Mouse (Mus musculus) small intestine, adult 2 months (tissue): ENCODE results near the gene Ccdc85b. TPM values are rescaled to one million over a fixed set of nuclear protein-coding genes. Genes with fewer than 3 reads are reported as not detected.
A peak's percentile ranks its signal among the peaks of the same experiment; 100 is the strongest.
"Not testable (repeated sequence)": the region's sequence is repeated elsewhere in the genome, so short reads cannot be mapped to it uniquely, and the experiment has no call there.

Experiments
- H3K27ac ChIP-seq: fragments of 200-500 bp; 2 replicates; pipeline ENCODE4 v1.5.1; 2012; ENCODE audit warnings: low read depth, low read length, control low read depth, inconsistent platforms; ENCODE audit not compliant: insufficient read depth
- H3K27me3 ChIP-seq: fragments of 200-500 bp; 2 replicates; pipeline ENCODE4 v1.6.1; 2012; ENCODE audit warnings: mild to moderate bottlenecking, moderate library complexity, low read length, inconsistent platforms; ENCODE audit not compliant: control insufficient read depth, insufficient read depth
- H3K36me3 ChIP-seq: fragments of 200-500 bp; 2 replicates; pipeline ENCODE4 v1.6.1; 2012; ENCODE audit warnings: mild to moderate bottlenecking, low read length, control low read depth, inconsistent platforms; ENCODE audit not compliant: control insufficient read depth, insufficient read depth
- H3K4me1 ChIP-seq: fragments of 200-500 bp; 2 replicates; pipeline ENCODE4 v1.6.1; 2012; ENCODE audit warnings: low read length, inconsistent platforms, mixed read lengths; ENCODE audit not compliant: control insufficient read depth, insufficient read depth, insufficient read length
- H3K4me3 ChIP-seq: fragments of 200-500 bp; 2 replicates; pipeline ENCODE4 v1.5.1; 2012; ENCODE audit warnings: low read depth, mild to moderate bottlenecking, control low read depth, inconsistent platforms, low read length, moderate library complexity
- CTCF ChIP-seq: fragments of 200-500 bp; IDR thresholded peaks from 2 replicates; pipeline ENCODE4 v1.5.1; 2012; ENCODE audit warnings: low read depth, mild to moderate bottlenecking, control low read depth, inconsistent platforms, low read length, moderate library complexity, mixed read lengths; ENCODE audit not compliant: insufficient replicate concordance, insufficient read length; ENCODE audit errors: extremely low read depth
- POLR2A ChIP-seq: fragments of 200-500 bp; IDR thresholded peaks from 2 replicates; pipeline ENCODE4 v1.6.1; 2012; ENCODE audit warnings: low read depth, mild to moderate bottlenecking, control low read depth, inconsistent platforms, low read length, moderate library complexity
- WGBS: fragments of 180-500 bp; shearing (Covaris S2); methylation state at CpG from one replicate; pipeline ENCODE4 v1.1.7; 2018; 5-methylcytosine and 5-hydroxymethylcytosine counted together
- polyA plus RNA-seq: library from polyadenylated mRNA; depleted of rRNA; stranded (reverse); fragments of >200 nt; gene quantifications from 2 replicates; pipeline ENCODE4 v1.2.3, GENCODE M21; 2012; rRNA removed

Gene Ccdc85b
- polyA plus RNA-seq, 1 experiment: 4.4 TPM

GRCm38 (mm10) chr19:5411961-5412360 is 45.7 kb downstream of the Ccdc85b start:
- H3K4me1 ChIP-seq: peaks cover 8% of the 10 kb centered on the region
- H3K27me3 ChIP-seq: no peaks in the 10 kb centered on the region
- H3K4me3 ChIP-seq: no peak overlapping the region
- TF ChIP-seq POLR2A: no peak
- TF ChIP-seq CTCF: no peak
- 66% methylated on average over 5 of the region's 5 CpGs for WGBS
- no peak overlapping the region for H3K27ac ChIP-seq
- peaks cover 3% of the 10 kb centered on the region; the same call in 1 of the 2 replicates for H3K36me3 ChIP-seq

GRCm38 (mm10) chr19:5410641-5411040 is 47.1 kb downstream of the Ccdc85b start:
- TF ChIP-seq CTCF (no peak), POLR2A (no peak)
- peaks cover under 1% of the 10 kb centered on the region; the same call in 1 of the 2 replicates for H3K36me3 ChIP-seq
- no peaks in the 10 kb centered on the region for H3K27me3 ChIP-seq
- WGBS: 95% methylated on average over 5 of the region's 5 CpGs
- peaks cover 8% of the 10 kb centered on the region for H3K4me1 ChIP-seq
- H3K27ac ChIP-seq: no peak overlapping the region
- no peak overlapping the region for H3K4me3 ChIP-seq

- peaks cover 6% of the 10 kb centered on the region; the same call in 1 of the 2 replicates for H3K4me1 ChIP-seq
- no peaks in the 10 kb centered on the region for H3K36me3 ChIP-seq
- no peak for TF ChIP-seq CTCF
- no peak for TF ChIP-seq POLR2A
- no peak overlapping the region for H3K4me3 ChIP-seq
- 75% methylated on average over 5 of the region's 5 CpGs for WGBS
- H3K27ac ChIP-seq: peak overlapping the region; percentile 70
- no peaks in the 10 kb centered on the region for H3K27me3 ChIP-seq
Measured at GRCm38 (mm10) chr19:5409068-5409467, 48.6 kb downstream of the Ccdc85b start.

- peaks cover 6% of the 10 kb centered on the region; the same call in 1 of the 2 replicates for H3K4me1 ChIP-seq
- peak overlapping the region; percentile 97 for H3K27ac ChIP-seq
- TF ChIP-seq POLR2A (no peak), CTCF (no peak)
- WGBS: 76% methylated on average over 13 of the region's 13 CpGs
- no peaks in the 10 kb centered on the region for H3K27me3 ChIP-seq
- H3K4me3 ChIP-seq: no peak overlapping the region
- no peaks in the 10 kb centered on the region for H3K36me3 ChIP-seq
Measured at GRCm38 (mm10) chr19:5408057-5409001, 49.4 kb downstream of the Ccdc85b start.

- WGBS: 4% methylated on average over 7 of the region's 7 CpGs
- Histone ChIP-seq H3K27me3 (no peaks in the 10 kb centered on the region), H3K36me3 (no peaks in the 10 kb centered on the region), H3K4me1 (peaks cover 6% of the 10 kb centered on the region; the same call in 1 of the 2 replicates), H3K27ac (peak overlapping the region; percentile 97), H3K4me3 (peak overlapping the region; percentile 66)
- no peak for TF ChIP-seq POLR2A
- TF ChIP-seq CTCF: peak; percentile 71; the same call in 1 of the 2 replicates
Measured at GRCm38 (mm10) chr19:5407133-5407532, 50.6 kb downstream of the Ccdc85b start.

- not testable (repeated sequence) for H3K27me3 ChIP-seq, H3K36me3 ChIP-seq, H3K4me1 ChIP-seq
- Histone ChIP-seq H3K27ac (peak overlapping the region; percentile 97), H3K4me3 (peak overlapping the region; percentile 66)
- WGBS: 3% methylated on average over 25 of the region's 25 CpGs
Measured at GRCm38 (mm10) chr19:5406531-5407126, 51.1 kb downstream of the Ccdc85b start.

- peak overlapping the region; percentile 43 for H3K4me3 ChIP-seq
- no peaks in the 10 kb centered on the region for H3K27me3 ChIP-seq
- no peaks in the 10 kb centered on the region for H3K36me3 ChIP-seq
- 8% methylated on average over 7 of the region's 7 CpGs for WGBS
- TF ChIP-seq POLR2A: no peak
- H3K4me1 ChIP-seq: peaks cover 6% of the 10 kb centered on the region; the same call in 1 of the 2 replicates
- H3K27ac ChIP-seq: peak overlapping the region; percentile 39
Measured at GRCm38 (mm10) chr19:5405924-5406323, 51.8 kb downstream of the Ccdc85b start.

Other genes with a start within 250 kb of the Ccdc85b start
- 5.9 and 8.9 TPM in 2 replicates for gene Pacs1, start 184.8 kb downstream of the Ccdc85b start, polyA plus RNA-seq
- 37.2 and 66.7 TPM in 2 replicates for gene Sf3b2, start 162.4 kb downstream of the Ccdc85b start, polyA plus RNA-seq
- 0.04 TPM in 1 of 2 replicates, not detected in the other for gene Gal3st3, start 159.6 kb downstream of the Ccdc85b start, polyA plus RNA-seq
- gene Catsper1, start 122.2 kb downstream of the Ccdc85b start, polyA plus RNA-seq: not detected in 2 replicates
- gene Cst6, start 108.3 kb downstream of the Ccdc85b start, polyA plus RNA-seq: 226 and 874 TPM in 2 replicates
- 11.8 and 27.0 TPM in 2 replicates for gene Eif1ad, start 91.2 kb downstream of the Ccdc85b start, polyA plus RNA-seq
- 63.6 and 100 TPM in 2 replicates for gene Banf1, start 90.7 kb downstream of the Ccdc85b start, polyA plus RNA-seq
- gene Sart1, start 69.2 kb downstream of the Ccdc85b start, polyA plus RNA-seq: 7.3 and 27.7 TPM in 2 replicates
- gene Tsga10ip, start 55.4 kb downstream of the Ccdc85b start, polyA plus RNA-seq: 1.4 and 8.3 TPM in 2 replicates
- gene Drap1, start 32.9 kb downstream of the Ccdc85b start, polyA plus RNA-seq: 32.9 and 63.2 TPM in 2 replicates
- 41.8 and 76.3 TPM in 2 replicates for gene AI837181, start 32.8 kb downstream of the Ccdc85b start, polyA plus RNA-seq
- 0.91 and 2.6 TPM in 2 replicates for gene Fosl1, start 10.3 kb downstream of the Ccdc85b start, polyA plus RNA-seq
- 72.5 and 143 TPM in 2 replicates for gene Fibp, start 2.7 kb upstream of the Ccdc85b start, polyA plus RNA-seq
- 8.2 and 10.2 TPM in 2 replicates for gene Ctsw, start 10.6 kb upstream of the Ccdc85b start, polyA plus RNA-seq
- 22.4 and 26.5 TPM in 2 replicates for gene Efemp2, start 16.1 kb upstream of the Ccdc85b start, polyA plus RNA-seq
- 19.9 and 29.1 TPM in 2 replicates for gene Mus81, start 30.5 kb upstream of the Ccdc85b start, polyA plus RNA-seq
- 320 and 703 TPM in 2 replicates for gene Cfl1, start 32.6 kb upstream of the Ccdc85b start, polyA plus RNA-seq
- gene 1700020D05Rik, start 45.9 kb upstream of the Ccdc85b start, polyA plus RNA-seq: 0.19 TPM in 1 of 2 replicates, not detected in the other
- 1.7 and 3.2 TPM in 2 replicates for gene Snx32, start 52.6 kb upstream of the Ccdc85b start, polyA plus RNA-seq
- gene Ovol1, start 102.8 kb upstream of the Ccdc85b start, polyA plus RNA-seq: 28.5 and 55.3 TPM in 2 replicates
- 20.2 and 37.1 TPM in 2 replicates for gene Ap5b1, start 110.1 kb upstream of the Ccdc85b start, polyA plus RNA-seq
- 47.0 and 68.0 TPM in 2 replicates for gene Rnaseh2c, start 144.0 kb upstream of the Ccdc85b start, polyA plus RNA-seq
- 19.0 and 40.4 TPM in 2 replicates for gene Kat5, start 152.3 kb upstream of the Ccdc85b start, polyA plus RNA-seq
- 35.8 and 61.0 TPM in 2 replicates for gene Rela, start 179.6 kb upstream of the Ccdc85b start, polyA plus RNA-seq
- 35.1 and 54.0 TPM in 2 replicates for gene Sipa1, start 205.8 kb upstream of the Ccdc85b start, polyA plus RNA-seq
- gene Map3k11, start 230.8 kb upstream of the Ccdc85b start, polyA plus RNA-seq: 65.8 and 169 TPM in 2 replicates
- gene Pcnx3, start 231.0 kb upstream of the Ccdc85b start, polyA plus RNA-seq: 85.4 and 150 TPM in 2 replicates
- gene Kcnk7, start 246.5 kb upstream of the Ccdc85b start, polyA plus RNA-seq: 0.57 TPM in 1 of 2 replicates, not detected in the other